Mouse (Mus musculus): ENCODE results near the gene Gm10840.

DNA sequence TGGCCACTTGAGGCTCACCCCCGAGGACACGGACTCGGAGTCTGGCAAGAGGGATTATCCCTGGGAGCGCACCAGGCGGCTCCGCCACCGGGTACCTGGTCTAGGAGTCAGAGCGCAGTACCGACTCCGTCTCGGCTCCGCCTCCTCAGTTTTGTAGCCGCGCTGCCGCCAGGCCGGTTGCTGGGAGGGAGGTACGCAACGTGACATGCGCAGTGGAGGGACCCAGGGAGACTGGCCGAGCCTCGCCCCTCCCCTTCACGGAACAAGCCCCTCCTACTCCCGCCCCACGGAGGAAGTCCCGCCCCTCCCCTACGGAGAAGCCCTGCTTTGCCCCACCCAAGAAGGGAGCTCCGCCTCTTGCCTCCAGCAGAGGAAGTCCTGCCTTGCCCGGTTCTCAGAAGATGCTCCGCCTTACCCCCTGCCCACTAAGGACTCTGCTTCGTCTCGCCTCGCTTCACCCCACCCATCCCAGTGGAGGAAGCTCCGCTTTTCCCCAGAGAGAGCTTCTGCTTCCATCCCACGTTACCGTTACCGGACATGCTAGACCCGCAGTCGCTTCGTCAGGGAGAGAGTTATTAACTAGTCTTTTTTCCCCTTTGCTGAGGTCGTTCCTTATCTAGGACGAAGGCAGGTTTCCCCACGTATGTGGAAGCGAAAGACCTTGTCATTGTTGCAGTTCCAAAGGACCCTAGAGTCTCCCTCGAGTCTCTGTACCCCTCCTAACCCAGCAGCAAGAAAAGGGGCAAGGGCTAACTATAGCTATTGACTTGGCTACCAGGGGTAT lies 32.9 kb downstream of the Gm10840 start:
- TF ChIP-seq GATA1 (IDR thresholded peaks at IDR 0.05; ENCODE audit: borderline replicate concordance, low read length) (no peak), FLI1 (IDR thresholded peaks at IDR 0.05; ENCODE audit: low read length) (no peak)

All from megakaryocyte, embryonic 14.5 days (primary cell).